Mouse (Mus musculus) liver, embryonic 14.5 days (tissue): Measurements from ENCODE around the gene B3gnt2. TPM values are rescaled to one million over a fixed set of nuclear protein-coding genes. Genes with fewer than 3 reads are reported as not detected.

Source experiments
- ATAC-seq: fragments of 200-750 bp; cut with Nextera tagmentation; 2 replicates; pipeline ENCODE4 v1.8.0; 2017; ENCODE audit warnings: moderate number of reproducible peaks, mild to moderate bottlenecking, moderate library complexity; ENCODE audit not compliant: insufficient read depth
- DNase-seq, 3 experiments: peaks; one replicate each; pipeline ENCODE4 v3.0.0-alpha.2; 2012 to 2013; ENCODE audit warnings: low read depth in 3 of 3, low spot score in 3 of 3
- H3K27ac ChIP-seq: fragments of 300-500 bp; sonication (generic); 2 replicates; pipeline ENCODE4 v1.5.1; 2014; ENCODE audit warnings: moderate library complexity, mild to moderate bottlenecking, control low read depth, inconsistent platforms
- H3K27me3 ChIP-seq: fragments of 300-500 bp; sonication (generic); 2 replicates; pipeline ENCODE4 v1.6.1; 2014; ENCODE audit warnings: mild to moderate bottlenecking, low read length, moderate library complexity; ENCODE audit not compliant: control insufficient read depth, insufficient read depth
- H3K36me3 ChIP-seq: fragments of 300-500 bp; sonication (generic); replicated peaks from 2 replicates; pipeline ENCODE4 v1.6.1; 2014; ENCODE audit warnings: low read depth; ENCODE audit not compliant: control insufficient read depth, insufficient read depth
- H3K4me1 ChIP-seq, 2 experiments: fragments of 200-500 bp in 1 of 2; fragments of 300-500 bp in 1 of 2; sonication (generic) in 1 of 2; replicated peaks; 2 replicates each; pipeline ENCODE4 v1.6.1; 2012 to 2014; ENCODE audit warnings: antibody characterized with exemption in 1 of 2, inconsistent platforms in 1 of 2, low read length in 1 of 2; ENCODE audit not compliant: control insufficient read depth in 2 of 2, insufficient read depth in 2 of 2
- H3K4me2 ChIP-seq: fragments of 300-500 bp; sonication (generic); 2 replicates; pipeline ENCODE4 v1.6.1; 2014; ENCODE audit warnings: low read depth, mild to moderate bottlenecking, control low read depth, moderate library complexity
- H3K4me3 ChIP-seq, 2 experiments: fragments of 200-500 bp in 1 of 2; fragments of 300-500 bp in 1 of 2; sonication (generic) in 1 of 2; 2 replicates each; pipeline ENCODE4 v1.5.1; 2012 to 2014; ENCODE audit warnings: low read depth in 2 of 2, low read length in 2 of 2, mild to moderate bottlenecking in 2 of 2, control low read depth in 1 of 2, inconsistent platforms in 1 of 2, moderate library complexity in 1 of 2; ENCODE audit not compliant: insufficient read depth in 1 of 2
- H3K9ac ChIP-seq: fragments of 300-500 bp; sonication (generic); replicated peaks from 2 replicates; pipeline ENCODE4 v1.6.1; 2014; ENCODE audit warnings: mild to moderate bottlenecking, control low read depth, moderate library complexity
- H3K9me3 ChIP-seq: fragments of 300-500 bp; sonication (generic); 2 replicates; pipeline ENCODE4 v1.6.1; 2016; ENCODE audit warnings: low read length, mixed read lengths; ENCODE audit not compliant: control insufficient read depth
- CTCF ChIP-seq: IDR thresholded peaks from 2 replicates; pipeline ENCODE4 v1.5.1; 2016; ENCODE audit warnings: antibody characterized with exemption, low read depth, control low read depth
- EP300 ChIP-seq: IDR thresholded peaks from 2 replicates; pipeline ENCODE4 v1.6.1; 2016; ENCODE audit warnings: antibody characterized with exemption, low read depth
- WGBS: fragments of 180-500 bp; shearing (Covaris S2); extraction: QIAGEN DNeasy Blood & Tissue Kit; methylation state at CpG from one replicate; pipeline ENCODE4 v1.1.7; 2014; ENCODE audit not compliant: insufficient replicate concordance; 5-methylcytosine and 5-hydroxymethylcytosine counted together
- polyA plus RNA-seq, 2 experiments: library from polyadenylated mRNA; depleted of rRNA in 1 of 2; stranded (reverse) in 1 of 2; unstranded in 1 of 2; fragments of >200 nt; fragmentation: Nextera tagmentation in 1 of 2; extraction: Ambion mirVana in 1 of 2; gene quantifications; 2 replicates each; pipeline versions ENCODE4 v1.2.1 to v1.2.3; 2012 to 2014

Gene B3gnt2
- polyA plus RNA-seq, 2 experiments = 2.3 to 3.6 TPM

- Histone ChIP-seq H3K27me3 (no peaks in the 10 kb centered on the region), H3K9ac (no peak overlapping the region), H3K4me1 (peaks cover 8 to 21% of the 10 kb centered on the region in 2 experiments), H3K9me3 (no peaks in the 10 kb centered on the region), H3K27ac (no peak overlapping the region), H3K4me2 (no peak overlapping the region), H3K4me3 (no peak overlapping the region), H3K36me3 (no peaks in the 10 kb centered on the region)
- TF ChIP-seq CTCF (no peak), EP300 (no peak)
- 58% methylated on average over 4 of the region's 4 CpGs for WGBS
- ATAC-seq (no peak), DNase-seq (no peak)
These were observed 12.6 kb upstream of the B3gnt2 start for GRCm38 (mm10) chr11:22873383-22873782.

- TF ChIP-seq EP300 (no peak), CTCF (no peak)
- Histone ChIP-seq H3K9ac (peak overlapping the region; percentile 44; the same call in 1 of the 2 replicates), H3K27me3 (no peaks in the 10 kb centered on the region), H3K4me1 (peaks cover 5 to 18% of the 10 kb centered on the region in 2 experiments), H3K4me2 (peak overlapping the region; percentile 58), H3K9me3 (no peaks in the 10 kb centered on the region), H3K27ac (no peak overlapping the region), H3K4me3 (peak overlapping the region; percentile 29; a peak in 2 of 4 replicates), H3K36me3 (no peaks in the 10 kb centered on the region)
- DNase-seq = no peak
- 25% methylated on average over 4 of the region's 4 CpGs for WGBS
- no peak for ATAC-seq
These were observed 11.5 kb upstream of the B3gnt2 start for GRCm38 (mm10) chr11:22872307-22872680.

GRCm38 (mm10) chr11:22871628-22872306 is 11.0 kb upstream of the B3gnt2 start:
- Histone ChIP-seq H3K27me3 (no peaks in the 10 kb centered on the region), H3K9me3 (no peaks in the 10 kb centered on the region), H3K4me3 (peak overlapping the region; percentile 29; a peak in 3 of 4 replicates), H3K9ac (peak overlapping the region; percentile 44), H3K36me3 (no peaks in the 10 kb centered on the region), H3K27ac (peak overlapping the region; percentile 22; the same call in 1 of the 2 replicates), H3K4me1 (peaks cover 2 to 16% of the 10 kb centered on the region in 2 experiments; a peak in 3 of 4 replicates), H3K4me2 (peak overlapping the region; percentile 58)
- ATAC-seq (no peak), DNase-seq (no peak)
- TF ChIP-seq EP300 = no peak
- no peak for TF ChIP-seq CTCF
- WGBS = 18% methylated on average over 7 of the region's 7 CpGs

DNA sequence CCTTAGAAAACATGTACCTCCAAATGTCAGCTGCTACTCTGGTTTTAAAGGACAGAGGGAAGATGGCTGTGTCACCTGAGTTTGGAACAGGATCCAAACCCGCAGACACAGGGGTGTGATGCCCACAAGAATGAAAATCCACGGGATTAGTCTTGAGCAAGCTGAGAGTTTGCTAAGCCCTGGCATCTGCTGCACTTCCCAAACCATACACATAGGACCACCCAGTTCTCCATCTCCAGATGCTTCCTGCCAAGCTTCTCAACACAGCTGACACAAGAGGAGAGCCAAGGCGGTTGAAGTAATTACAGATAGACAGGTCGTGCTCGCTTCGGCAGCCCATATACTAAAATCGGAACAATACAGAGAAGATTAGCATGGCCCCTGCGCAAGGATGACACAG is 7.8 kb upstream of the B3gnt2 start:
- TF ChIP-seq EP300 = no peak
- TF ChIP-seq CTCF = no peak
- H3K4me2 ChIP-seq = no peak overlapping the region
- H3K9me3 ChIP-seq = no peaks in the 10 kb centered on the region
- ATAC-seq (no peak), DNase-seq (no peak)
- no peaks in the 10 kb centered on the region for H3K36me3 ChIP-seq
- H3K27ac ChIP-seq = no peak overlapping the region
- 72% methylated on average over 8 of the region's 8 CpGs for WGBS
- H3K4me3 ChIP-seq = no peak overlapping the region
- H3K4me1 ChIP-seq = peaks cover 0 to 14% of the 10 kb centered on the region in 2 experiments; a peak in 3 of 4 replicates
- H3K9ac ChIP-seq = no peak overlapping the region
- H3K27me3 ChIP-seq = no peaks in the 10 kb centered on the region

DNA sequence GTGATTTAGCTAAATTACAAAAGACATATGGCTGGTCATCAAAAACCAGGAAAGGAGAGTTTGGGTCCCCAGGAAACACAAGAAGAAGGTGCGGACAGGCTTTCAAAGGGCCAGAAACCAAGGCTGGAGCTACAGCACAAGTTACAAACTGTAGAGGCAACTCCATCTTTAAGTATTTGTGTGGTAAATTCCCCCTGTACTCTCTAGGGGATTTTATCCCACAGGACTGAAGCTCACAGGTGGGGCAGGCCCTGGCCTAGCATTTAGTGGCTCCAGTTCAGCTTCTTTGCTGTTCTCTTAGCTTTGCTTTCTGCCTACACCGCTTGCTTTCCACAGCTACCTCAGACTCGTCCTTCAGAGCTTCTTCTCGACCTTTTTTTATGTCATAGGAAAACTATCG is 6.9 kb upstream of the B3gnt2 start:
- no peak for TF ChIP-seq EP300
- no peak for TF ChIP-seq CTCF
- 65% methylated on average over 5 of the region's 5 CpGs for WGBS
- Histone ChIP-seq H3K4me1 (peaks cover 0 to 14% of the 10 kb centered on the region in 2 experiments; a peak in 3 of 4 replicates), H3K27ac (no peak overlapping the region), H3K4me2 (no peak overlapping the region), H3K36me3 (no peaks in the 10 kb centered on the region), H3K9me3 (no peaks in the 10 kb centered on the region), H3K4me3 (no peak overlapping the region), H3K27me3 (no peaks in the 10 kb centered on the region), H3K9ac (no peak overlapping the region)
- no peak for DNase-seq
- ATAC-seq = no peak
